Mouse (Mus musculus) cerebellum, postnatal 10 days (tissue): Measurements from ENCODE around the gene Ccar1.
"Not testable (repeated sequence)": the region's sequence is repeated elsewhere in the genome, so short reads cannot be mapped to it uniquely, and the experiment has no call there.

ENCODE experiments used
- DNase-seq, 2 experiments: peaks; one replicate each; pipeline ENCODE4 v3.0.0; 2021; ENCODE audit warnings: mixed read lengths in 2 of 2

Gene Ccar1

DNA sequence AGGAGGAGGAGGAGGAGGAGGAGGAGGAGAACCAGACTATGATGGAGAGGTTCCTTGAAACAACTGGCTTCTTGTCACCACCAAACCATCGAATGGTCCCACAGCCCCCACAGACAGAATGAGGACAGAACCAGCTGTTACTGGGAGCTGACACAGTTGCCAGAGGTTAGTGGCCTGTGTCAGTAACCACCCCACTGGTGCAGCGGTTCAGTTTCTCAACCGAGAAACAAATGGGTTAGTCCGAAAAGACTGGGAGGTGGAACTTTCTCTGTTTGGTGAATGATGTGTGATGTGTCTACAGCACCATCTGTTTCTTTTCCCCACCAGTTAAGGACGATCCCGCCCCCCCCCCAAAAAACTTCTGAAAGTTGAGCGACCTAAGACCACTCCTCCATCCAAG is 67.2 kb downstream of the Ccar1 start:
- DNase-seq, result no peak

DNA sequence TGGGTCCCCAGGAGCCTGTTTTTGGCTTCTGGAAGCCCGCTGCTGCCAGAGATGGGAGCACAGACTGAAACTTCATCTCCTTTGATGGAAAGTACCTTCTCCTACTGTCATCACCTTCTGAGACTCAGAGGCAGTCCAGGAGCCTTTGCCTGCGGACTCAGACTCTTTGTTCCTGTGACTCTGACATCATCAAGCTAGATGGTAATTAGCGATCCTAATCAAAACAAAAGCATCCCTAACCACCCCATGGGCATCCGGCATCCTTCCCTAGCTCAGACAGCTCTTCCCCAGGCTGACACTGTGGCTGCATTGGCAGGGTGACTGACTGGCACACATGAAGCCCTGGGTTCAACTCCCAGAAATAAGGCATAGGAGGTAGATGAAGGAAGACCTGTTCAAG is 69.4 kb downstream of the Ccar1 start:
- DNase-seq, result no peak

DNA sequence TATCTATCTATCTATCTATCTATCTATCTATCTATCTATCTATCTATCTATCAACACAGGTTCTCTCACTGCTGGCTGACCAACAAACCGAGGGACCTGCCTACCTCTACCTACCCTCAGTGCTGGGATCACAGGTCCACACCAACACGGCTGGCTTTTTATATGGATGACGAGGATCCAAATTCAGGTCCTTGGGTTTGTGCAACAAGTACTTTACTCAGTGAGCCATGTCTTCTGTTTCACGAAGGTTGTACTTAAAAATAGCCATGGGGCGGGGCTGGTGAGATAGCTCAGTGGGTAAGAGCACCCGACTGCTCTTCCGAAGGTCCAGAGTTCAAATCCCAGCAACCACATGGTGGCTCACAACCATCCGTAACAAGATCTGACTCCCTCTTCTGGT is 71.5 kb downstream of the Ccar1 start:
- not testable (repeated sequence) for DNase-seq

DNA sequence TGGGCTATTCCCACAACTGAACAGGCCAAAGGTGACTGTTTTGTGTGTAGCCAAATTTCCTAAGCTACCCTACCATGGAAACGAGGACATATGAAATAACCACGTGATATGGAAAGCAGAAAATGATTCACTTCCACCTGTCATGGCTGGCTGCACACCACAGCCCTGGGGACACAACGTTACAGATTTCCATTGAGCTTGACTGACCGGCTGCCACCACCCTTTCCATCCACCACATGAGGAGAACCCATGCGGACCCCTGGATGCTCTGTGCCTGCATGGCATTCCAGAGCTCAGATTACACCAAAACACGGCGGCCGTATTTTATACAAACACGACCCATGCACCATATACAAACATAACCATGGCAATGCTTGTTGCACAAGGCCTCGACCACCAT is 78.6 kb downstream of the Ccar1 start:
- no peak for DNase-seq

- no peak for DNase-seq
These were observed 88.5 kb downstream of the Ccar1 start for GRCm38 (mm10) chr10:62703579-62703978.

DNA sequence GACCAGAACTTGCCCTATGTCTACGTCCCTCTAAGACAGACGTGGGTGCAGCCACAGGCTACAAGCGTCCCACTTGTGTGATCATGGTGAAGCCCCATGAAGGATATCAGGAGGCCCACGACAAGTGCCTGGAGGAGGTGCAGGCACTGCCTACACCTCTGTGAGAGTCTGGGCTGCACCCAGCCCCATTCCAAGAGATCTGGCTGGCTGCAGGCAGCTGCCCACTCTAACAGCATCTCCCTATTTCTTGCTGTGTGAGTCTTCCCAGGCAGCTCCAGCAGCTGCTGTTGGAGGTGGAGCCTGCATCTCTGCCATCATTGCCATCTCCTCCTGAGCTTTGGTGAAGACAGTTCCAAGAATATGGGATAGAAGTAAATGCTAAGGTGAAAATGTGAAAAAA is 89.7 kb downstream of the Ccar1 start:
- no peak for DNase-seq
